Mouse (Mus musculus): ENCODE results near the gene Plk1. TPM values are rescaled to one million over a fixed set of nuclear protein-coding genes. Genes with fewer than 3 reads are reported as not detected.

Gene Plk1
- total RNA-seq (2021) = 10 to 100 TPM; 12.2 to 14.5 TPM

DNA sequence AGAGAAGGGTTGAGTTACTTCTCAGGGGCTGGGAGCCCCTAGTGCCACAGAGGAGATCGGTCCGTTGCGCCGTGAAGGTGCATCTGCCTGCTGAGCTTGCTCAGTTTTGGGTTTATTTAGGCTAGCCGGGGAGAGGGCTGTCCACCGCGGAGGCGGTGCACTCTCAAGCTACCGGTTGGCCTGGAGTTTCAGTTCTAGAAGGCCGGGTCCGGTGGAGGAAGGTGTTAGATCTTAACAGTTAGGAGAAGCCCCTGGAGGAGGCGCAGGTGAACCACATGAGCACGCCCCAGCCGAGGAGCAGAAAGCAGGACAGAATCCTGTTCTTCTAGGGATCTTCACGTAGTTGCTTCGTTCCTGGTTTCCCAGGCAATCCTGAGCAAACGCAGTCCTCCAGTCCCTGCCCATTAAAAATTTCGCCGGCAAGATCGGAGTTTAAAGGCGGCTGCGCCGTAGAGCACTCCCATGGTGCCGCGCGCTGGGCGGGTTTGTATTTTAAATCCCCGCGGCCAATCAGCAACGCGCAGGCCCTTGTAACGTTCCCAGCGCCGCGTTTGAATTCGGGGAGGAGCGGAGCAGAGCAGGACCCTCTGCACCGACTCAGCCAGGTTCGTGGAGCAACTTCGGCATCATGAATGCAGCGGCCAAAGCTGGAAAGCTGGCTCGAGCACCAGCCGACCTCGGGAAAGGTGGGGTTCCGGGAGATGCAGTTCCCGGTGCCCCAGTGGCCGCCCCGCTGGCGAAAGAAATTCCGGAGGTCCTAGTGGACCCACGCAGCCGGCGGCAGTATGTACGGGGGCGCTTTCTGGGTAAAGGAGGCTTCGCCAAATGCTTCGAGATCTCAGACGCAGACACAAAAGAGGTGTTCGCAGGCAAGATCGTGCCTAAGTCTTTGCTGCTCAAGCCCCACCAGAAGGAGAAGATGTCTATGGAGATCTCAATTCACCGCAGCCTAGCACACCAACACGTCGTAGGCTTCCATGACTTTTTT lies at the start of gene Plk1:
TSS of gene Plk1 (plus strand) at position 525 of the 988 bp plus-strand sequence.
- DNase-seq = peak; percentile 84 to 88
- intact Hi-C loops (cut with DNase I) = loop anchor here (2.0 kb wide), 1 partner anchor 26 kb away; the partner anchor contains the start of genes Dctn5 and Palb2

DNA sequence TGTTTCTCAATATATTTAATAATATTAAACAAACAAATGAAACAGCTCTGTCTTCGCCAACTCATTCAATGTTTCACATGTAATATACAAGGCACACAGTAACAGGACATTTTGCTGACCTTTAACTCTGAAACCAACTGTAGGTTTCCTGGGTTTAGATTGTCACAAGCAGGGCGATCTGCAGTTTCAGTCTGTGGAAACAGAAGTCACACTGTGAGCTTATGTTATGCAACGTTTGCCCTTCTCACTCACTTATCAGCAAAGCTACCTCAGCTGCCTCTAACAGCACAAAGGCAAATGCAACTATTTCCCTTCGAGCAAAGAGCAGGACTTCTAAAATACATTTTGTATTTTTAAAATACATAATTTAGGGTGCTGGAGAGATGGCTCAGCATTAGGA lies 35.7 kb upstream of the Plk1 start:
- DNase-seq = no peak
- intact Hi-C loops (cut with DNase I) = no loop called here

DNA sequence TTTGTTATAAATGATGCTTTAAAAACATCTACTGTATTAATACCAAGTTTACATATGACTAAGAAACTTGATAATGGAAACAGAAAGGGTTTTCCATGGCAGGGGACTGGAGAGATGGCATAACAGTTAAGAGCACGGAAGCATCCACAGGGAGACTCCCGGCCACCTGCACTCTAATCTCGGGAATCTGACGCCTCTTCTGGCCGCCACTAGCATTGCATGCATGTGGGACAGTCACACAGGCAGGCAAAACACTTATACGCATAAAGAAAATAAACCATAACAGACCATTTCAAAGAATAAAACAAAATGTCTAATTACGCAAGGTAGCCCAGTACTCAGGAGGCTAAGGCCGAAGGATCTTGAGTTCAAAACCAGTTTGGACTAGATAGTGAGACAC lies 33.6 kb upstream of the Plk1 start:
- no peak for DNase-seq
- intact Hi-C loops (cut with DNase I) = no loop called here

DNA sequence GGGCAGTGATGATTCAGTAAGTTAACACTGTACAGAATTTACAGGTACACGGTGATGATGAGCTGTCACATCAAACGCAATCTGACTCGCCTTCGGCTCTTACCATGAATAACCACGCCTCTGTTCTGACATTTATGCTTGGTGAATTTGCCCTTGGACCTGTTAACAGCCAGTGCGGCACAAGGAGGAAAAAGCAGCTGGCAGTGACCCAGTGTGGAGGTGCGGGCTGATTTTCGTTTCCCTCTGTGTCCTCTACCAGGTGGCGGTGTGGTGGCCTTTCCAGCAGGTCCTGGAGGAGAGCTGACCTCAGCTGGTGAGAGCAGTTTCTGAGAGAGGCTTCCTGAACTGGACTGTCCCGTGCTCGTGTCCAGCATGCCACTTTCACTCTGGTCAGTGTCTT lies 32.3 kb upstream of the Plk1 start:
- intact Hi-C loops (cut with DNase I) = no loop called here

DNA sequence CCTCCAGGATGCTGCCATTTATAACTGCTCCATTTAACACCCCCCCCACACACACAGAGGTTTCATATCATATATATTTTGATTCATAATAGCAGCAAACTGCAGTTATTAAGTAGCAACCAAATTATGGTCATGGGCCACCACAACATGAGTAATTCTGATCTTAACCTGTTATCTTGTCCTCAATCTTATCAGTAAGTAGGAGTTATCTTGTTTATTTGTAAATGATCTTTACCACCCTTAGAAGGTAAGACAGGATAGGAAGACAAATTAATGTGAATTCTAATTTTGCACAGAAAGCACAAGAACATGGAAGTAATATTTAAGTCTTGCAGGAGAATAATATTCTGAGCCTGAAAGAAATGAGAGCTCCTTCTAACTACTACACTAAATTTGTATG lies 27.4 kb upstream of the Plk1 start:
- intact Hi-C loops (cut with DNase I) = loop anchor here (2.0 kb wide), 1 partner anchor 27 kb away; the partner anchor contains the start of gene Plk1
- no peak for DNase-seq

More for the DNA sequence above, 32.3 kb upstream of the Plk1 start:
- no peak for DNase-seq

DNA sequence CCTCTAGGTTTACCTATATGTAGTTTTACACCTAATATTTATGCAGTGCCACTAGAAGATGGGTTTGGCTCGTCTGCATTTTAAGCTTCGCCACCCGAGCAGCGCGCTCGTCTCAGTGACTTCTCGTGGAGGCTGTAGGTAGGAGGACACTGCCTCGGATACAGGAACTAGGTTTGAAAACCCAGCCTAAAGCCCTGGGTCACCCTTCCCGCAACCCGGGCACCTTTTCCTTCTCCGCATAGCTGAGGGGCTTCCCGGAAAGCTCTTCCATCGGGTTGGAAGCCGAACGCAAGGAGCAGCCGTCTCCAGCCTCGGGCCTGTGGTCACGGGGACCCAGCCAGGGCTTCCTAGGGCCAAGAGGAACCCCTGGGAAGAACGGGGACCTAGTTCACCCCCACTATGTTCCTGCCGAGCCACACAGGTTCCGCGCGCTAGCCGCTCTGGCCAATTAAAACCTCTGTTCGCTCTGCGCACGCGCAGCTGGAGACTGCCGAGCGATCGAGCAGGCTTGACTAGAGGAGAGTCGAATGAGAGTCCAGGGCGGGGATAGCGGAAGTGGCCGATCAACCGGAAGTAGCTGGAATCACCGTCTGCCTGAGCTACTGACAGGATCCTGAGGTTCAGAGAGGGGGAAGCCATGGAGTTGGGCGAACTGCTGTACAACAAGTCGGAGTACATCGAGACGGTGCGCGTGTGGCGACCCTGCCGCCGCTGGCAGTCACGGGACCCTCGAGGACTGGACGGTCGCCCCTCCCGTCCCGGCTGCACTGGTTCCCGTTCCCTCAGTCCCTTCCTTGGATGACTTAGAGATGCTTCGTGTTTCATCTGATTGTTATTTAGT lies 26.5 kb upstream of the Plk1 start, which contains the start of the genes Palb2 and Dctn5:
TSS of gene Palb2 (minus strand) at position 489 of the 841 bp plus-strand sequence.
TSS of gene Dctn5 (plus strand) at position 545 of the 841 bp plus-strand sequence.
- intact Hi-C loops (cut with DNase I) = loop anchor here (2.0 kb wide), 1 partner anchor 26 kb away; the partner anchor contains the start of gene Plk1

DNA sequence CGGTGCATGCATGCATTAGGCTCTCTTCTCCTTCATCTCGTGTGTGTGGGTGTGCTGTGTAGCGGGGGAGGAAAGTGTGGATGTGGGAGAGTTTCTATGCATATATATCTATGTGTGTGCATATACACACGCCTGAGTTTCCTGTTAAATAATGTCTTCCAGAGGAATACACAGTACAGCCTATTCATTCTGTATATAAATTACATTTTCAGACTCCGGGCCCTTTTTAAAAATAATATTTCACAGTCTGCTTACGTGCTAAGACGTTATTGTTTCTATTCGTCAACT lies 26.0 kb upstream of the Plk1 start:
- intact Hi-C loops (cut with DNase I) = loop anchor here (2.0 kb wide), 1 partner anchor 26 kb away; the partner anchor contains the start of gene Plk1
- DNase-seq = no peak

More for the DNA sequence above, 26.5 kb upstream of the Plk1 start, which contains the start of the genes Palb2 and Dctn5:
- DNase-seq = peak; percentile 99 to 100

DNA sequence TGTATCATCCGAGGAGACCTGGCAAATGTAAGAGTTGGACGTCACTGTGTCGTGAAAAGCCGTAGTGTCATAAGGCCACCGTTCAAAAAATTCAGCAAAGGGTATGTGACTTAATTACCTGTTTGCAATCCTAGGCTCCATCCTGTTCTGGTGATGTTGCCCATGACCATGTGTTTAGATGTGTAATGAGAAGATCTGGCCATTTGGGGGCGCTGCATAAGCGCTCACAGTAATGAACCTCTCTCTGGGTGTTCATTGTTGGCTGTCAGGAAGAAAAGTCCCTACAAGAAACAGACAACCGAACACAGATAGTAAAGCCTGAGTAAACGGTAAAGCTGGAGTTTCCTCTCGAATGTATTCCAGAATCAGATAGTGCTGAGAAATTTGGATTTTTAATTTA lies 24.2 kb upstream of the Plk1 start:
- intact Hi-C loops (cut with DNase I) = no loop called here
- DNase-seq = peak in 1 of 2 experiments; percentile 25

DNA sequence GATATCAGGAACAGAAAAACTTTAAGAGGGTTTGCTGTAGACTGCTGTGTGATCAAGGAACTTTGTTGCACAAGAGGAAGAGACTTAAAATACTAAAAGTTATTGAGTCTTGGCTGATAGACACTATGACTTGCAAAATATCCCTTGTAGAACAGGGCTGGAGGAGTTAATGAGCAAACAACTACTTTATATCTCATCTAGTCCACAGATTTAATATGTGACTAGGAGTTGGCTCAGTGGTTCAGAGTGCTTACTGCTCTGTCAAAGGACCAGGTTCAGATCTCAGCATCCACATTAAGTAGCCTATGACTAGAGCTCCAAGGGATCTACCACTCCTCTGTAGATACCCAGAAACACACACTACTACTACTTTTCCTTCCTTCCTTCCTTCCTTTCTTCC lies 22.2 kb upstream of the Plk1 start:
- intact Hi-C loops (cut with DNase I) = no loop called here
- no peak for DNase-seq

DNA sequence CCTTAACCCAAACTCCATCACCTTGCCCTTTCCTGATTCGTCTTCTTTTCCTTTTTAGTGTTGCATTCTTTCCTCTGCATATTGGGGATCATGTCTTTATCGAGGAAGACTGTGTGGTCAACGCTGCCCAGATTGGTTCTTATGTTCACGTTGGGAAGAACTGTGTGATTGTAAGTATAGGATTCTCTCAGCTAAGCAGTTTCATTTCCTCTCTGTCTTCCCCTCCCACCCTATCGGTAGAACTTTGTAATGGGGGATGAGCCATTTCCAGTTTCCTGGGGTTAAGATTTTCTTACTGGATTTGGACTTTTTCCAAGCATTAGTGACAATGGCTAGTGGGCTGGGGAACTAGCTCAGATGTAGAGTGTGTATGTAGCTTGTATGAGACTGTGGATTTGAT lies 21.0 kb upstream of the Plk1 start:
- intact Hi-C loops (cut with DNase I) = no loop called here
- no peak for DNase-seq

DNA sequence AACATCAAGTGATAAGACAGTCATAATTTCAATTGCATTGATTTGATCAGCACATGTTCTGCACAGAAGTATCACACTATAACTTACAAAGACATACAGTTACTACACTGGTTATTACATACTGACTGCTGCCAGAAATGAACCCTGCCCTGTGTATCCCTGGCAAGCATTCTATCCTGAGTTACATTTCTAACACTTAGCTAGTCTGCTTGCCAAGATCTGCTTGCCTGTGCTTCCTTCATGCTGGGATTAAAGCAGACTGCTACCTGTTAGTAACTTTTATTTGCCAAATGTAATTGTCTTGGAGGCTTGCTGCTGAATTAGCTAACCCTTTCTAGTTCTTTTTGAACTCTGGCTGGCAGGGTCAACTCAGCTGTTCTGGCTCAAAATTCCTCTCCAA lies 18.2 kb upstream of the Plk1 start:
- DNase-seq = no peak
- intact Hi-C loops (cut with DNase I) = no loop called here

DNA sequence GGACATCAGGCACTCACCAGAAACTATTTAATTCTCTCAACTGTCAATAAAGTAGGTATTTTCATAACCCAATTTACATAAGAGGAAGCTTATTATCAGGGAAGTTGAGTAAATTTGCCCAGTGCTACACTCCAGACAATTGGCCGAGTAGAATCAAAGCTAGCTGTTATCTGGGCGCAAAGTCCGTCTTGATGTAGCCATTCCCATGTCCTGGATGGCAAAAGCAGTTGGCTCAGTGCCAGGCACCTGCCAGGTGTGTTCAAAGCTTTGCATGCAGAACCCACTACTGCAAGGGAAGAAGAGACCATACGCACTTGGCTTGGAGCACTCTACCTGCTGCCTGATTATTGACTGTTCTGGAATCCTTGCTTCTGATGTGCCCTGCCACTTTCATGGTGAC lies 6.8 kb upstream of the Plk1 start:
- DNase-seq = no peak
- intact Hi-C loops (cut with DNase I) = no loop called here

DNA sequence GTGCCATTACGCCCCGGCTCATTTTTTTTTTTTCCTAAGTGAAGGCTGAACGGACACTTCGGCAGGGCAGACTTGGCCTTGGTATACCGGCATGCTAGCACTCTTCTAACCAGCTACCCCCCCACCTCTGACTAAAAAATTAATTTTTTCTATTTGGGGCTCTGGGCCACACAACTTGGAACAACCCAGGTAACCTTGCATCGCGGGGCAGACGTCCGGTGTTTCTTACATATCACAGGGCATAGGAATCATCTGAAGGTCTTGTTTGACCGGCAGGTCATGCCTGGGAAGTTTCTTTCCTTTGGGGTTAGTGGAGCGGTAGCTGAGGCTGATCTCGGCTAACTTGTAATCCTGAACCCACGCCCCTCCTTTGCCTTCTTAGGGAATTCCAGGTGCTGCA lies 751 bp upstream of the Plk1 start:
- DNase-seq = no peak
- intact Hi-C loops (cut with DNase I) = loop anchor here (2.0 kb wide), 1 partner anchor 26 kb away; the partner anchor contains the start of genes Dctn5 and Palb2

DNA sequence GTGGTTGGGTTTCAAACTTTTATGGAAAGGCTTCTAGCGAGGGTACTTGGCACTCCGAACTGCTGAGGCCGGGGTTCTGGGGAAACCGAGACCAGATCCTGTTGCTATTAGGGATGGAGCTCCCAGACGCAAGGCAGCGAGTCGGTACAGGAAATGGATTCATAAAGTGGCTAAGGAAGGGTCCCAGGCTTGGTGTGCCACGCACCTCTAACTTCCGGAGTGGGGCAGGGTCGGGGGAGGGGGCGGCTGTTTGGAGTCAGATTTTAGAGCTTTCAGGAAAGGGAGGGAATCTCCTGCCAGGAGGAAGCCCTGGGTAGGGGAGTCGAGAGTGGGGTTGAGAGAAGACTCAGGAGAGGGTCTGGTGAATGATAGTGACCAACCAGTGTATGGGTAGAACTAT lies 798 bp downstream of the Plk1 start:
- intact Hi-C loops (cut with DNase I) = no loop called here

DNA sequence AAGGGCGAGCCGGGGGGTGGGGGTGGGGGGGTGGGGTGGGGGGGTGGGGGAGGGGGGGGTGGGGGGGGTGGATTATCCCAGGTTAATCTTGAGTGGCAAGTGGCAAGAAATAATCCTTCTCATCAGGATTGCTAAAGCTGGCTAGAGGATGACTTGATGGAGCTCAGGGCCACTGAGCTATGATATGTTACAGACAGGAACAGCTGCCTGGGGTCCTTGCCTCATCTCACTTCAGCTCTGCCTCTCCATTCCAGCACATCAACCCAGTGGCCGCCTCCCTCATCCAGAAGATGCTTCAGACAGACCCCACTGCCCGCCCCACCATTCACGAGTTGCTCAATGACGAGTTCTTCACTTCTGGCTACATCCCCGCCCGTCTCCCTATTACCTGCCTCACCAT lies 4.5 kb downstream of the Plk1 start:
- intact Hi-C loops (cut with DNase I) = no loop called here
- DNase-seq = no peak

More for the DNA sequence above, 798 bp downstream of the Plk1 start:
- no peak for DNase-seq

DNA sequence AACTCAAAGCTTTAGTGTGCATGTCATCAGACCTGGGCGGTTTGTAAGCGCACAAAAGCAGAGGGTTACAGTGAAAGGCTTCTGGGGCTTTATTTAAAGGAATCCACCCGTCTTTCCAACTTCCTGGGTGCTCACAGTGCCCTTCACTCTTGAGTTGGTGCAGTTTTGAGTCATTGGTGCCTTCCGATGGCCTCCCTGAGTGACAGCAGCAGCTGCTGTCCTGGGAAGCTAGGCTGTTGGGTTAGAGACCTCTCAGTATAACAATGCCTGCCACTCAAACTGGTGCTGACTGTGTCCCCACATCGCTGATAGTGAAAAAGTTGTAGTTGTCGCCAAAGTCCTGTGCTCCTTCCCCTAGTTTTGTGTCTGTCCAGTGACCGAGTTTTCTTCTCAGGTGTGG lies 8.0 kb downstream of the Plk1 start:
- intact Hi-C loops (cut with DNase I) = no loop called here
- no peak for DNase-seq

DNA sequence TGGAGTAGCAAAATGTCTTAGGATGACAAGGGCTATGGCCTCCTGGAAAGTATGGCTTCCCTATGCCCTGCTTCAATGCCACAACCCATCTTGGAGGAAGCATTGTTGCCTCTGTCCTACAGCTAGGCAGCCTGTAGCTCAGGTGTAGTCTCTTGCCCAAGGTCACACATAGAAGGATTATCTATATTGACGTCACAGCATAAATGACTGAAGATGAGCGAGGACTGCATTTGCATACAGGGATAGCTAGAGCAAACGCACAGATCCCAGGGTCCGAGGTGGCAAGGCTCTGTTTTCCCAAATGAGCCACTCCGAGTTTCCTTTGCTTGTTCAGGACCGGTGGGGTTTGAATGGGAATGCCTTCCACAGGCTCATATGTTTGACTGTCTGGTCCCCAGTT lies 11.5 kb downstream of the Plk1 start:
- intact Hi-C loops (cut with DNase I) = no loop called here

DNA sequence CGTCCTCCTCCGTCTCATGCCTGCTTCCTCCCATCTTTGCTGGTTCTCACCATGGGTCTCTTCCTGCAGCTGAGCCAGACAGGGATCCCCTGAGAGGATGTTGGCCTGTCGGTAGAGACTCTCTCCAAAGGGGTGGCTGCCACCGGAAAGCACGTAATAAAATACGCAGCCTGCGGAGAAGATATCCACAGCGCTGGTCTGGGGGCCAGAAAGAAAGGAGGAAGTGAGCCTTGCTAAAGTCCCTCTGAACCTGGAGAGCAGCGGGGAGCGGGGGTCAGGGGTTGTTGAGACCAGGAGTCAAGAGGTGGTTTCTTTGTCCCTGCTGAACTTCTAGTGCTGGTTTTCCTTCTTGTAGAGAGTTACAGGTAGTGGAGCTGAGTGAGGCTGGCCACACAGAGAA lies 12.4 kb downstream of the Plk1 start:
- intact Hi-C loops (cut with DNase I) = no loop called here
- no peak for DNase-seq

More for the DNA sequence above, 11.5 kb downstream of the Plk1 start:
- DNase-seq = no peak

DNA sequence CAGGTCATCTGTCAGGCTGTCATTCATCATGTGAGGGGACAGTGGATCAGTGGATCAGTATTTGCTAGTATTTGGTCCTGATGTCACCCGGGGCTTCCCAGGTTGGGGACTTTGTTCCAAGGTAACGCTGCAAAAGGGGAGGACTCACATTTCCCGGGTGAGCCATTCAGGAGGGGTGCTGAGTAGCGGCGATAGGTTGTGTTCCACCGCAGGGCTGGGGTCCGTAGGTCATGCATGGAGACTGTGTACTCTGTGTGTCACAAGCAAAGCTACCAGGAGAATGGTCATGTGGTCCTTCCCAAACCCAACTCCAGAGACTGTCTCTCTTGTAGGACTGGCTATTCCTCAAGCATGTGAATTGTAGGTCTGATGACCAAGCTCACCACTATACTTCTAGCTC lies 21.5 kb downstream of the Plk1 start:
- no peak for DNase-seq
- intact Hi-C loops (cut with DNase I) = no loop called here

DNA sequence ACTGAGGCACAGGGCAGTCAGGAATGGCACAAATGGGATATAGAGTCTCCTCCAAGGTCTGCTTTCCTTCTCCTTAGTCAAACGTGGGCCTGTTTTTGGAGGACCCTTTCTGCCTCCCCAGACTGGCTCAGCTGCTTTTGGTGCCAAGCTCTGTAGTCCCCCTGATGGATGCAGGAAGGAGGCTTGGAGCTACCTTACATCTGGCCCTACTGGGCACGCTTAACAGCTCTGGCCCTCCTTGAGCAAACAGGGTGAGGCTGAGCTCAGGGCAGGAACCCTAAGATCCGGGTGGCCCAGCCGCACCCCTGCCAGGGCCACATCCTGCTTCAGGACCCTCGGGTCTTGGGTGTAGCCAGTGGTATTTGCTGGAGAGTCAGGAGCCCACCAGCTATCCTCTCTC lies 25.3 kb downstream of the Plk1 start:
- intact Hi-C loops (cut with DNase I) = no loop called here
- no peak for DNase-seq

DNA sequence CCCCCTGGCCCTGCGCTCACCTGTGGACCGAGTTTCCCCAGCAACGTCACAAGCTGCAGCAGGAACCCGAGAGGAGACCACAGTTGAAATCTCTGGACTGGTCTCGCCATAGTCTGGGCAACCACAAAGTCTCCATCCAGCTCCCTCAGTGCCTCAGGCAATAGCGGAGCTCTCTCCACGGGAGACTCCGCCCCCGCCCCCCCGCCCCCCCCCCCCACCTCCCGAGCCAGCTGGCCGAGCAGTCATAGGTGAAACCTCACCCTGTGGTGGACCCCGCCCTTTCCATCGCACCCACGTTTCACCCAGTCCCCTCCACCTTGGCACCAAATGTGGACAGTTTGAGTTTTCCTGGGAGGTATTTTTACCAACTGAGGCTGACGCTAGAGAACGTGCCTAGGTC lies 26.8 kb downstream of the Plk1 start, which contains the start of gene Ern2:
TSS of gene Ern2 (minus strand) at position 165 of the 400 bp plus-strand sequence.
- intact Hi-C loops (cut with DNase I) = no loop called here
- no peak for DNase-seq

Measured in heart, postnatal 10 days (tissue).